Mouse (Mus musculus) liver, postnatal 0 days (tissue): ENCODE measurements around the gene Szrd1. TPM values are rescaled to one million over a fixed set of nuclear protein-coding genes. Genes with fewer than 3 reads are reported as not detected.

ENCODE experiments used
- ATAC-seq: fragments of 200-750 bp; cut with Nextera tagmentation; 2 replicates; pipeline ENCODE4 v1.8.0; 2017; ENCODE audit warnings: mild to moderate bottlenecking, moderate library complexity
- DNase-seq: peaks from one replicate; pipeline ENCODE4 v3.0.0-alpha.2; 2016
- H3K27ac ChIP-seq: fragments of 300-500 bp; sonication (generic); 2 replicates; pipeline ENCODE4 v1.5.1; 2014; ENCODE audit warnings: antibody characterized with exemption, moderate library complexity, mild to moderate bottlenecking, low read depth
- H3K27me3 ChIP-seq: fragments of 300-500 bp; sonication (generic); 2 replicates; pipeline ENCODE4 v1.6.1; 2014; ENCODE audit warnings: low read length, control low read depth, mixed read lengths; ENCODE audit not compliant: insufficient read depth
- H3K36me3 ChIP-seq: fragments of 300-500 bp; sonication (generic); replicated peaks from 2 replicates; pipeline ENCODE4 v1.6.1; 2014; ENCODE audit warnings: mild to moderate bottlenecking, control low read depth, low read length, moderate library complexity, mixed read lengths; ENCODE audit not compliant: insufficient read depth
- H3K4me1 ChIP-seq: fragments of 300-500 bp; sonication (generic); 2 replicates; pipeline ENCODE4 v1.6.1; 2014; ENCODE audit warnings: antibody characterized with exemption, mild to moderate bottlenecking, control low read depth; ENCODE audit not compliant: insufficient read depth
- H3K4me2 ChIP-seq: fragments of 300-500 bp; sonication (generic); 2 replicates; pipeline ENCODE4 v1.6.1; 2014; ENCODE audit warnings: low read depth, mild to moderate bottlenecking, low read length, moderate library complexity, mixed read lengths
- H3K4me3 ChIP-seq: fragments of 300-500 bp; sonication (generic); 2 replicates; pipeline ENCODE4 v1.5.1; 2014; ENCODE audit warnings: low read depth, low read length
- H3K9ac ChIP-seq: fragments of 300-500 bp; sonication (generic); replicated peaks from 2 replicates; pipeline ENCODE4 v1.6.1; 2014; ENCODE audit warnings: mild to moderate bottlenecking, moderate library complexity
- H3K9me3 ChIP-seq: fragments of 300-500 bp; sonication (generic); 2 replicates; pipeline ENCODE4 v1.6.1; 2016; ENCODE audit warnings: mild to moderate bottlenecking, control low read depth, low read length, mixed read lengths
- CTCF ChIP-seq: sonication (generic); IDR thresholded peaks from 2 replicates; pipeline ENCODE4 v1.5.1; 2016; ENCODE audit warnings: antibody characterized with exemption, low read depth
- EP300 ChIP-seq: IDR thresholded peaks from 2 replicates; pipeline ENCODE4 v1.6.1; 2016; ENCODE audit warnings: antibody characterized with exemption, low read depth, mild to moderate bottlenecking
- WGBS: fragments of 180-500 bp; shearing (Covaris S2); extraction: QIAGEN DNeasy Blood & Tissue Kit; methylation state at CpG from one replicate; pipeline ENCODE4 v1.1.7; 2014; ENCODE audit not compliant: insufficient replicate concordance; 5-methylcytosine and 5-hydroxymethylcytosine counted together
- polyA plus RNA-seq: library from polyadenylated mRNA; unstranded; fragments of >200 nt; fragmentation: Nextera tagmentation; extraction: Ambion mirVana; gene quantifications from 2 replicates; pipeline ENCODE4 v1.2.1, GENCODE M21; 2015

Gene Szrd1
- polyA plus RNA-seq, 1 experiment from 2014 or later: 17.7 TPM

DNA sequence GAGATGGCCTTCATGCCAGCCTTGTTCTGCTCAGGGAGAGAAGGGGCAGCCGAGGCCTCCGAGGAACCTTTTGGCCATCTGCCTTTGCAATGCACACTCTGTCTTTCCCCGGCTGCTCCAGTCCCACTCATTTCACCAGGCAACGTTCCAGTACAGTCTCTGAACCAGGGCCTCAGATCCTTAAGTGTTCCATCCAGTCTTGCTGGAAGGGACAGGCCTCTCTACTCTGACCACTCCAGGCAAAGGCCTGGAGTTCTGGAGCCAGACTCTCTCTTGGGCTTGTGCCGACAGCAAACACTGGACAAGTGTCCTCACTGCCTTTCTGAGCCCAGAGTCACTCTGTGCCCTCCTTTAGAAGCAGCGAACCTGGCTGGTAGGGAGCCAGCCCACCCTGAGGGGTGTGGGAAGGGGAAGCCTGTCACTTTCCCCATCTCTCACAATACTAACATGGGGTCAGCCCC, 25.0 kb downstream of the Szrd1 start:
- H3K27ac ChIP-seq: no peak overlapping the region
- H3K9ac ChIP-seq: no peak overlapping the region
- 86% methylated on average over 6 of the region's 6 CpGs for WGBS
- H3K27me3 ChIP-seq: no peaks in the 10 kb centered on the region
- no peak overlapping the region for H3K4me3 ChIP-seq
- DNase-seq (no peak), ATAC-seq (no peak)
- H3K4me2 ChIP-seq: no peak overlapping the region
- TF ChIP-seq CTCF (no peak), EP300 (no peak)
- H3K4me1 ChIP-seq: no peaks in the 10 kb centered on the region
- no peaks in the 10 kb centered on the region for H3K9me3 ChIP-seq
- peaks cover 63% of the 10 kb centered on the region for H3K36me3 ChIP-seq

DNA sequence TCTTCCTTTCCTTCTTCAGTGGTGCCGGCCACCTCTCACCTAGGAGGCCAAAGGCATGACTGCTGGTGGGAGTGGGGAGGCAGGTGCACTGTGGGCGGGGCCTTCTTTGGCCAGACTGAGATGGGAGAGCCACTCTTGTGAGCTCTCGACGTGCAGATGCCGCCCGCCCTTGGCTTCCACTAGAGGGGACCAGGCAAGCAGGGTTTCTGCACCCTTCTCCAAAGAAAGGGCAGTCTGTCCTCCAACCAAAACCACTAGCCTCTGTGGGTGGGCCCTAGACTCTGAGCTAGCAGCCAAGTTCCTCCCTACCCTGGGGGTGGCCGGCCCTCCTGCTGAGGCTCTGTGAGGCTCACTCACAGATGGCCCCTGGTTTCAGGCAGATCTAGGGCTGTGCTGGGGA, 25.7 kb downstream of the Szrd1 start:
- no peaks in the 10 kb centered on the region for H3K4me1 ChIP-seq
- ATAC-seq (no peak), DNase-seq (no peak)
- no peak overlapping the region for H3K4me2 ChIP-seq
- no peaks in the 10 kb centered on the region for H3K9me3 ChIP-seq
- no peak overlapping the region for H3K27ac ChIP-seq
- WGBS: 71% methylated on average over 5 of the region's 7 CpGs
- H3K27me3 ChIP-seq: no peaks in the 10 kb centered on the region
- no peak overlapping the region for H3K9ac ChIP-seq
- no peak overlapping the region for H3K4me3 ChIP-seq
- peaks cover 63% of the 10 kb centered on the region for H3K36me3 ChIP-seq
- no peak for TF ChIP-seq EP300

- H3K4me3 ChIP-seq: no peak overlapping the region
- H3K9me3 ChIP-seq: no peaks in the 10 kb centered on the region
- no peaks in the 10 kb centered on the region for H3K27me3 ChIP-seq
- H3K4me1 ChIP-seq: no peaks in the 10 kb centered on the region
- no peak for DNase-seq
- H3K36me3 ChIP-seq: peaks cover 17% of the 10 kb centered on the region; the same call in 1 of the 2 replicates
- 50% methylated on average over 10 of the region's 10 CpGs for WGBS
- TF ChIP-seq EP300 (no peak), CTCF (no peak)
- H3K4me2 ChIP-seq: no peak overlapping the region
- ATAC-seq: no peak
- H3K27ac ChIP-seq: no peak overlapping the region
- no peak overlapping the region for H3K9ac ChIP-seq
Measured at GRCm38 (mm10) chr4:141108196-141108732, 31.3 kb downstream of the Szrd1 start.

GRCm38 (mm10) chr4:141106526-141107183, 32.9 kb downstream of the Szrd1 start:
- 78% methylated on average over 16 of the region's 16 CpGs for WGBS
- Histone ChIP-seq H3K36me3 (peaks cover 8% of the 10 kb centered on the region; the same call in 1 of the 2 replicates), H3K9me3 (no peaks in the 10 kb centered on the region), H3K27me3 (no peaks in the 10 kb centered on the region), H3K4me3 (no peak overlapping the region), H3K4me1 (no peaks in the 10 kb centered on the region), H3K4me2 (no peak overlapping the region), H3K9ac (no peak overlapping the region), H3K27ac (no peak overlapping the region)
- ATAC-seq (no peak), DNase-seq (no peak)
- no peak for TF ChIP-seq EP300
- no peak for TF ChIP-seq CTCF

DNA sequence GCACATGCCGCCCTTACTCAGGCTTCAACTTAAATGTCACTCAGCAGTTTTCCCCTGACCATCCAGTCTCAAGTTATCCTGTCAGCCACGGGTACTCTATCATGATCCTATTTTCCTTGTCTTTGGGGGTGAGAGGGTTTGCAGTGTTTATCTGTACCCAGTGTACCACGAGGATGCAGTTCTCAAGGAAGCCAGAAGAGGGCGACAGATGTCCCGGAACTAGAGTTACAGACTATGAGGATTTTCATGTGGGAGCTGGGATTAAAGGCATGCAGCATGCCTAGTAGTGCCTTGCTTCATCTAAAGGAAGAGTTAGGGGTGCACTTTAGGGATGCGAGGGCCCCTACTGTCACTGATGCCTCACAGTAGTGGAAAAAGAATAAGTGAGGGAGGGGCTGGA, 37.7 kb downstream of the Szrd1 start:
- no peaks in the 10 kb centered on the region for H3K9me3 ChIP-seq
- peak; percentile 65 for DNase-seq
- H3K4me3 ChIP-seq: no peak overlapping the region
- TF ChIP-seq CTCF: peak; percentile 82
- TF ChIP-seq EP300: no peak
- H3K36me3 ChIP-seq: no peaks in the 10 kb centered on the region
- H3K27ac ChIP-seq: no peak overlapping the region
- no peak overlapping the region for H3K9ac ChIP-seq
- peaks cover 14% of the 10 kb centered on the region; the same call in 1 of the 2 replicates for H3K4me1 ChIP-seq
- no peak overlapping the region for H3K4me2 ChIP-seq
- no peak for ATAC-seq
- WGBS: 62% methylated on average over 6 of the region's 6 CpGs
- H3K27me3 ChIP-seq: no peaks in the 10 kb centered on the region

- TF ChIP-seq EP300: no peak
- no peak for TF ChIP-seq CTCF
- Histone ChIP-seq H3K9me3 (no peaks in the 10 kb centered on the region), H3K9ac (no peak overlapping the region), H3K27ac (no peak overlapping the region), H3K4me3 (no peak overlapping the region), H3K4me1 (peaks cover 14% of the 10 kb centered on the region; the same call in 1 of the 2 replicates), H3K27me3 (no peaks in the 10 kb centered on the region), H3K36me3 (no peaks in the 10 kb centered on the region), H3K4me2 (no peak overlapping the region)
- ATAC-seq (no peak), DNase-seq (no peak)
- 90% methylated on average over 9 of the region's 9 CpGs for WGBS
Measured at GRCm38 (mm10) chr4:141101291-141101690, 38.3 kb downstream of the Szrd1 start.
